Mouse (Mus musculus): ENCODE measurements around the gene Abcg1.

- TF ChIP-seq CTCF (IDR thresholded peaks at IDR 0.05; ENCODE audit: extremely low read depth, insufficient read depth, insufficient read length, insufficient replicate concordance) (no peak), POLR2A (IDR thresholded peaks at IDR 0.05; ENCODE audit: low read depth, low read length) (no peak)
Measured at GRCm38 (mm10) chr17:31060588-31061345, 3.3 kb downstream of the Abcg1 start.
